Mouse (Mus musculus) bone marrow macrophage, adult 2 months (primary cell): ENCODE results near the gene Zfp444.

ENCODE experiments used
- CTCF ChIP-seq: IDR thresholded peaks from 2 replicates; pipeline ENCODE4 v1.5.1; 2012; ENCODE audit warnings: low read depth, mild to moderate bottlenecking, low read length, moderate library complexity
- POLR2A ChIP-seq: IDR thresholded peaks from 2 replicates; pipeline ENCODE4 v1.6.1; 2012; ENCODE audit warnings: mild to moderate bottlenecking, low read depth, low read length, borderline replicate concordance

DNA sequence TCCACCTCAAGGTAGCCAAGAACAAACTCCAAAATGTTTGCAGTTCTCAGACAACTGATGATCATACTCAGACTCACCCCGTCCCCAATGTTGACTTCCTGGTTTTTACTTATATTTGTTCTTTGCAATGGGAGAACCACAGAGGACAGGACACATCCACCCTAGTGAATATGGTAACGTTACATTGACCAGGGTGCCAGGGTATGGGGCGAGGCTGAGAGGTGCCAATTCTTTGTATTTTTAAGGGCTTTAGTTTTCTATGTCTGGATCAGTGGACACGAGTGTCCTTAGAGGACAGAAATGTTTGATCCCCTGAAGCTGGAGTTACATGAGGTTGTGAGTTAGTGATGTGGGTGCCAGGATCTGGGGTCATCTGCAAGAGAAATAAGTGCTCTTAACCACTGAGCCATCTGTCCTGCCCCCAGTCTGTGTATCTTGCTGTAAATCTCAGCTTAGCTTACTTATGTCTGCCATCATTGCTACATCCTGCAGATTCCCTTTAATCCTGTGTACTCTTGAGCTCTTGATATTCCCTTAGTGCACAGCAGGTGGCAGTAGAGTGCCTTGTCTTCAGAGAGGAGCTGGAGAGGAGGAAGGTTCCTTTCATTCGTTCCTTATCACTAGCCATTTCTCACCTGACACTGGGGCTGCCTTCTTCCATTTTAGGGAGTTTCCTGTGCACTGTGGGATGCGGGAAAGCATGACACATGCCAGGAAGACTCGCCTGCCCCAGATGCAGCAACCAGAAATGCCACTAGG, 45.2 kb upstream of the Zfp444 start:
- TF ChIP-seq CTCF (peak; percentile 30; the same call in 1 of the 2 replicates), POLR2A (no peak)
